Mouse (Mus musculus): ENCODE data around the gene Gng10.

DNA sequence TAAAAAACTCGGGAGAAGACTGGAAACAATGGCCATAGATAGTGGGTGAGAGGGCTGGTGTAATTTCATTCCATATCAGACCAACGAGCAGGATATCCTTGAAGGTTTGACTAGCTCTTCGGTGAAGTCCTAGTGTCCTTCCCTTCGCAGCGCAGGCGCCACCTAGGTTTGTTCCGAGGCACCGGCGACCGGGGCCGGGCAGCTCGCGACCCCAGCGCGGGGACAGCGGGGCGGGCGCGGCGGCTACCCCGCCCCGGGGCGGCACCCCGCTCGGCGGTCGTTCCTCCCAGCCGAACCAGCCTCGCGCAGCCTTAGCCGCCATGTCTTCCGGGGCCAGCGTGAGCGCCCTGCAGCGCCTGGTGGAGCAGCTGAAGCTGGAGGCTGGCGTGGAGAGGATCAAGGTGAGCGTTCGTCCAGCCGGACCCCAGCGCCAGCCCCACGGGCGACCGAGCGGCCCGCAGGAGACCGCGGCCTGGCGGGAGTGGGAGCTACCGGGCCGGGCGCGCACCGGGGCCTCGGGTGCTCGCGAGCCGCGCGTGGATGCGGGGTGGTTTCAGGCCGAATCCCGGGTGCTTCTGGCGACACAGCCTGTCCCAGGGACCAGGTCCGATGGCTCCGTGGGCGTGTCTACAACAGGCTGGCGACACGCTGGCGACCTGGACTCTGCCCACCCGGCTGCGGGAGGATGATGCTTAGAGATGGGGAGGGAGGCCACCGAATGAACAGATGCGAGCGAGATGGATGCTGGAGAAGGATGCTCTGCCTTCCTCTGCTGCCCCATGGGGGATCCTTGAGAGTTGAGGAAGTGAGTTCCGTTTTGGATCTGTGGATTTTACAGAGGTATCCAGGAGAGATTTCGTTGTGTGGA, at the start of gene Gng10:
- TF ChIP-seq JUND (conservative IDR thresholded peaks at IDR 0.05; ENCODE audit: low read depth, low read length) (no peak), POLR2AphosphoS2 (IDR thresholded peaks at IDR 0.05; ENCODE audit: low read depth, low read length) (no peak), POLR2A (IDR thresholded peaks at IDR 0.05; ENCODE audit: low read depth, low read length) (peak; percentile 71), CTCF (conservative IDR thresholded peaks at IDR 0.05 in 1 of 2, IDR thresholded peaks at IDR 0.05 in 1 of 2; ENCODE audit: low read depth in 2 of 2, low read length in 2 of 2) (peak in 1 of 2 experiments; percentile 46; a peak in 2 of 4 replicates), MAX (IDR thresholded peaks at IDR 0.05; ENCODE audit: low read length) (no peak), CHD2 (IDR thresholded peaks at IDR 0.05; ENCODE audit: low read length) (no peak), ETS1 (conservative IDR thresholded peaks at IDR 0.05; ENCODE audit: low read depth, low read length) (no peak), ZMIZ1 (IDR thresholded peaks at IDR 0.05; ENCODE audit: low read depth, low read length) (no peak), KAT2A (IDR thresholded peaks at IDR 0.05; ENCODE audit: insufficient replicate concordance, low read length) (no peak), SMC3 (IDR thresholded peaks at IDR 0.05; ENCODE audit: low read depth, low read length) (no peak; the same call in 1 of the 2 replicates)
